In genomic region chr16:12108436-12108835, GRCm38 (mm10) we compare ENCODE assay signal across 18 mouse cellular contexts.
A peak's percentile ranks its signal among the peaks of the same experiment; 100 is the strongest.
DNase-seq lines count a peak whose midpoint lies in the region; ATAC-seq and TF ChIP-seq lines count a peak whose summit lies in the region.
"Had no signal": no experiment of that assay in that cellular context is flagged by ENCODE, and none has a peak within 500 bp of the region (broad histone marks: within the 10 kb centered on the region; RNA-seq: fewer than 3 reads in every experiment).

No protein-coding gene starts in this region.

- H3K27me3 ChIP-seq in heart, embryonic 10.5 days (ENCODE audit: insufficient read depth, poor library complexity, severe bottlenecking), result no peaks in the 10 kb centered on the region
- H3K27me3 ChIP-seq in midbrain, postnatal 0 days (ENCODE audit: insufficient read depth, low read length), result no peaks in the 10 kb centered on the region
- H3K27me3 ChIP-seq in midbrain, embryonic 15.5 days (replicated peaks), result no peaks in the 10 kb centered on the region
- H3K27me3 ChIP-seq in kidney, adult 2 months (replicated peaks; ENCODE audit: control insufficient read depth, insufficient read depth, low read length), result no peaks in the 10 kb centered on the region
- H3K27me3 ChIP-seq: embryonic facial prominence, embryonic 12.5 days; forebrain, embryonic 13.5 days; forebrain, embryonic 15.5 days had no signal

- no peaks in the 10 kb centered on the region for H3K36me3 ChIP-seq in heart, embryonic 10.5 days
- no peaks in the 10 kb centered on the region for H3K36me3 ChIP-seq in midbrain, postnatal 0 days (ENCODE audit: insufficient read depth, low read length)
- H3K36me3 ChIP-seq in midbrain, embryonic 15.5 days (replicated peaks), result no peaks in the 10 kb centered on the region
- no peaks in the 10 kb centered on the region for H3K36me3 ChIP-seq in kidney, adult 2 months (ENCODE audit: control insufficient read depth, insufficient read depth, low read length)
- H3K36me3 ChIP-seq: embryonic facial prominence, embryonic 10.5 days; embryonic facial prominence, embryonic 12.5 days; forebrain, embryonic 15.5 days had no signal

- H3K9ac ChIP-seq in midbrain, postnatal 0 days (replicated peaks; ENCODE audit: low read length, poor library complexity, severe bottlenecking), result no peak overlapping the region
- H3K9ac ChIP-seq in midbrain, embryonic 15.5 days, result no peak overlapping the region
- H3K9ac ChIP-seq: embryonic facial prominence, embryonic 12.5 days; forebrain, embryonic 13.5 days; forebrain, embryonic 15.5 days had no signal

- no peak overlapping the region for H3K27ac ChIP-seq in heart, embryonic 10.5 days
- no peak overlapping the region for H3K27ac ChIP-seq in midbrain, postnatal 0 days (ENCODE audit: low read depth, low read length)
- no peak overlapping the region for H3K27ac ChIP-seq in midbrain, embryonic 15.5 days
- H3K27ac ChIP-seq in kidney, adult 2 months (ENCODE audit: insufficient read depth, low read depth, low read length), result no peak overlapping the region
- H3K27ac ChIP-seq: embryonic facial prominence, embryonic 10.5 days; embryonic facial prominence, embryonic 12.5 days; forebrain, embryonic 13.5 days; forebrain, embryonic 15.5 days had no signal

- 84% methylated on average over 4 of the region's 4 CpGs for WGBS in heart, embryonic 10.5 days
- WGBS in midbrain, postnatal 0 days, result 79% methylated on average over 4 of the region's 4 CpGs
- 90% methylated on average over 4 of the region's 4 CpGs for WGBS in midbrain, embryonic 15.5 days
- 83% methylated on average over 4 of the region's 4 CpGs for WGBS in kidney, adult 2 months

- H3K4me3 ChIP-seq in heart, embryonic 10.5 days, result no peak overlapping the region
- no peak overlapping the region for H3K4me3 ChIP-seq in midbrain, postnatal 0 days (ENCODE audit: low read depth, low read length)
- no peak overlapping the region for H3K4me3 ChIP-seq in midbrain, embryonic 15.5 days
- H3K4me3 ChIP-seq in kidney, adult 2 months (ENCODE audit: insufficient read depth, low read depth, low read length), result no peak overlapping the region
- H3K4me3 ChIP-seq: embryonic facial prominence, embryonic 10.5 days; embryonic facial prominence, embryonic 12.5 days; forebrain, embryonic 13.5 days; forebrain, embryonic 15.5 days had no signal

- ATAC-seq in midbrain, postnatal 0 days (ENCODE audit: low FRiP score), result 0 out of 2 replicates have a peak, but pooled peaks have one; percentile 23
- no peak for ATAC-seq in midbrain, embryonic 15.5 days (replicated peaks)
- ATAC-seq: forebrain, embryonic 13.5 days; forebrain, embryonic 15.5 days had no signal

- H3K4me2 ChIP-seq in midbrain, postnatal 0 days (ENCODE audit: low read depth, low read length, poor library complexity, severe bottlenecking), result no peak overlapping the region
- no peak overlapping the region for H3K4me2 ChIP-seq in midbrain, embryonic 15.5 days
- H3K4me2 ChIP-seq: embryonic facial prominence, embryonic 12.5 days; forebrain, embryonic 13.5 days; forebrain, embryonic 15.5 days had no signal

- H3K4me1 ChIP-seq in heart, embryonic 10.5 days, result no peaks in the 10 kb centered on the region
- no peaks in the 10 kb centered on the region for H3K4me1 ChIP-seq in midbrain, postnatal 0 days (ENCODE audit: insufficient read depth, low read length)
- no peaks in the 10 kb centered on the region for H3K4me1 ChIP-seq in midbrain, embryonic 15.5 days
- H3K4me1 ChIP-seq in kidney, adult 2 months (ENCODE audit: control insufficient read depth, insufficient read depth, low read length), result no peaks in the 10 kb centered on the region
- H3K4me1 ChIP-seq: embryonic facial prominence, embryonic 10.5 days; embryonic facial prominence, embryonic 12.5 days; forebrain, embryonic 13.5 days; forebrain, embryonic 15.5 days had no signal

- no peak for TF ChIP-seq POLR2A in kidney, adult 2 months (IDR thresholded peaks at IDR 0.05; ENCODE audit: low read depth, low read length)

- TF ChIP-seq CTCF in midbrain, postnatal 0 days (IDR thresholded peaks at IDR 0.05), result no peak
- no peak for TF ChIP-seq CTCF in kidney, adult 2 months (conservative IDR thresholded peaks at IDR 0.05; ENCODE audit: insufficient read depth, insufficient read length, low read depth, low read length)

- DNase-seq in heart, embryonic 10.5 days (ENCODE audit: low spot score), result peak; percentile 31
- DNase-seq in heart, adult 8-10 months (ENCODE audit: low spot score), result no peak
- no peak for DNase-seq in midbrain, postnatal 0 days (ENCODE audit: low spot score)
- peak; percentile 55 for DNase-seq in brain, adult 2 months (ENCODE audit: low read depth, low spot score)
- no peak for DNase-seq in kidney, adult 2 months
- DNase-seq: adrenal gland, adult 2 months; adrenal gland, postnatal 10 days; adrenal gland, postnatal 25 days; cerebellum, adult 11-12 months; cerebellum, adult 2 months; cerebellum, adult 9-10 months; cerebellum, postnatal 10 days; cerebellum, postnatal 25 days had no signal

- no peaks in the 10 kb centered on the region for H3K9me3 ChIP-seq in heart, embryonic 10.5 days
- H3K9me3 ChIP-seq in midbrain, postnatal 0 days (ENCODE audit: low read length), result no peaks in the 10 kb centered on the region
- no peaks in the 10 kb centered on the region for H3K9me3 ChIP-seq in midbrain, embryonic 15.5 days
- H3K9me3 ChIP-seq: embryonic facial prominence, embryonic 10.5 days; embryonic facial prominence, embryonic 12.5 days; forebrain, embryonic 13.5 days; forebrain, embryonic 15.5 days had no signal

Comparison
In these comparisons a context has a peak if more than half of its experiments do, and no peak if none do; other contexts are left out.
1. DNase-seq: peak in heart, embryonic 10.5 days (single experiment) and brain, adult 2 months (single experiment); none in heart, adult 8-10 months (single experiment), midbrain, postnatal 0 days (single experiment) and kidney, adult 2 months (single experiment).